Mouse (Mus musculus): ENCODE measurements at regions not wholly inside any gene's neighbourhood (a gene's known extent, or its start where the extent isn't known, plus 50 kb on each side); places are given as distances from the start of the nearest gene placed in this dataset.

- no peaks in the 10 kb centered on the region for H3K27me3 ChIP-seq (replicated peaks)
- H3K36me3 ChIP-seq (replicated peaks in 1 of 2; ENCODE audit: control insufficient read depth in 1 of 2, insufficient read depth in 1 of 2, low read length in 1 of 2): no peaks in the 10 kb centered on the region
- no peak overlapping the region for H3K4me2 ChIP-seq (ENCODE audit: insufficient read depth, low read depth, poor library complexity, severe bottlenecking)
- no peak for DNase-seq (ENCODE audit: extremely low read depth)
- H3K9me3 ChIP-seq (replicated peaks; ENCODE audit: low read length): no peaks in the 10 kb centered on the region
- in situ Hi-C loops (cut with MboI; ENCODE audit: low pct_ligation_motif_present, low pct_unique_long_range_greater_than_20kb, low sequenced_read_pairs): no loop called here
- dilution Hi-C loops (cut with MboI; ENCODE audit: extremely low pct_ligation_motif_present, extremely low pct_unique_long_range_greater_than_20kb, low sequenced_read_pairs): no loop called here
- no peak for TF ChIP-seq E2F4 (IDR thresholded peaks at IDR 0.05; ENCODE audit: insufficient replicate concordance, low read depth, low read length)
- no peak for TF ChIP-seq EP300 (IDR thresholded peaks at IDR 0.05; ENCODE audit: low read length)
- no peak for TF ChIP-seq NELFE (IDR thresholded peaks at IDR 0.05; ENCODE audit: low read depth, low read length)
- TF ChIP-seq TBP (conservative IDR thresholded peaks at IDR 0.05; ENCODE audit: low read depth, low read length): no peak
- no peak for TF ChIP-seq GABPA (IDR thresholded peaks at IDR 0.05; ENCODE audit: insufficient replicate concordance, low read depth, low read length)
- no peak for TF ChIP-seq IRF4 (IDR thresholded peaks at IDR 0.05; ENCODE audit: low read depth, low read length)
- TF ChIP-seq UBTF (IDR thresholded peaks at IDR 0.05; ENCODE audit: low read depth, low read length): no peak
- no peak for TF ChIP-seq SMC3 (IDR thresholded peaks at IDR 0.05; ENCODE audit: low read depth, low read length)
- no peak for TF ChIP-seq MAZ (IDR thresholded peaks at IDR 0.05; ENCODE audit: low read depth, low read length)
- TF ChIP-seq CHD1 (IDR thresholded peaks at IDR 0.05; ENCODE audit: low read depth, low read length): no peak
- no peak for TF ChIP-seq ELF1 (IDR thresholded peaks at IDR 0.05; ENCODE audit: low read depth, low read length)
- TF ChIP-seq ETS1 (conservative IDR thresholded peaks at IDR 0.05; ENCODE audit: low read depth, low read length): no peak
- TF ChIP-seq ZMIZ1 (IDR thresholded peaks at IDR 0.05; ENCODE audit: low read depth, low read length): no peak
- H3K9ac ChIP-seq (ENCODE audit: insufficient read depth, low read depth): no peak overlapping the region
- H3K79me2 ChIP-seq (replicated peaks; ENCODE audit: control insufficient read depth, extremely low read depth, insufficient read depth, poor library complexity, severe bottlenecking): no peaks in the 10 kb centered on the region
- no peaks in the 10 kb centered on the region for H3K4me1 ChIP-seq (ENCODE audit: control insufficient read depth in 1 of 2, insufficient read depth in 2 of 2)
- H3K27ac ChIP-seq (ENCODE audit: insufficient read depth, low read depth): no peak overlapping the region
- H3K4me3 ChIP-seq (replicated peaks in 1 of 3; ENCODE audit: low read depth in 2 of 3, low read length in 2 of 3, poor library complexity in 1 of 3): no peak overlapping the region
Observed at GRCm38 (mm10) chr9:61176856-61177255, 195.3 kb upstream of the Tle3 start.

GRCm38 (mm10) chr9:61186541-61187420 lies 185.4 kb upstream of the Tle3 start:
- Histone ChIP-seq H3K4me3 (replicated peaks in 1 of 3; ENCODE audit: low read depth in 2 of 3, low read length in 2 of 3, poor library complexity in 1 of 3) (no peak overlapping the region), H3K27me3 (replicated peaks) (no peaks in the 10 kb centered on the region), H3K27ac (ENCODE audit: insufficient read depth, low read depth) (no peak overlapping the region), H3K79me2 (replicated peaks; ENCODE audit: control insufficient read depth, extremely low read depth, insufficient read depth, poor library complexity, severe bottlenecking) (no peaks in the 10 kb centered on the region), H3K4me2 (ENCODE audit: insufficient read depth, low read depth, poor library complexity, severe bottlenecking) (no peak overlapping the region), H3K4me1 (ENCODE audit: control insufficient read depth in 1 of 2, insufficient read depth in 2 of 2) (no peaks in the 10 kb centered on the region), H3K9ac (ENCODE audit: insufficient read depth, low read depth) (no peak overlapping the region), H3K9me3 (replicated peaks; ENCODE audit: low read length) (no peaks in the 10 kb centered on the region), H3K36me3 (replicated peaks in 1 of 2; ENCODE audit: control insufficient read depth in 1 of 2, insufficient read depth in 1 of 2, low read length in 1 of 2) (no peaks in the 10 kb centered on the region)
- dilution Hi-C loops (cut with MboI; ENCODE audit: extremely low pct_ligation_motif_present, extremely low pct_unique_long_range_greater_than_20kb, low sequenced_read_pairs): no loop called here
- in situ Hi-C loops (cut with MboI; ENCODE audit: low pct_ligation_motif_present, low pct_unique_long_range_greater_than_20kb, low sequenced_read_pairs): no loop called here
- TF ChIP-seq USF1 (IDR thresholded peaks at IDR 0.05; ENCODE audit: low read depth, low read length) (no peak), MAX (IDR thresholded peaks at IDR 0.05; ENCODE audit: low read length) (no peak), MEF2A (IDR thresholded peaks at IDR 0.05; ENCODE audit: borderline replicate concordance, low read depth, low read length) (no peak), CTCF (conservative IDR thresholded peaks at IDR 0.05 in 1 of 2, IDR thresholded peaks at IDR 0.05 in 1 of 2; ENCODE audit: low read depth in 2 of 2, low read length in 2 of 2) (no peak), JUND (conservative IDR thresholded peaks at IDR 0.05; ENCODE audit: low read depth, low read length) (no peak), ELF1 (IDR thresholded peaks at IDR 0.05; ENCODE audit: low read depth, low read length) (no peak), ZKSCAN1 (IDR thresholded peaks at IDR 0.05; ENCODE audit: borderline replicate concordance, low read depth, low read length) (no peak), RAD21 (IDR thresholded peaks at IDR 0.05; ENCODE audit: low read depth, low read length) (no peak), BHLHE40 (IDR thresholded peaks at IDR 0.05; ENCODE audit: low read depth, low read length) (no peak), ZMIZ1 (IDR thresholded peaks at IDR 0.05; ENCODE audit: low read depth, low read length) (no peak), ZC3H11A (IDR thresholded peaks at IDR 0.05; ENCODE audit: low read depth, low read length) (no peak)
- DNase-seq (ENCODE audit: extremely low read depth): no peak
